Mouse (Mus musculus) CD4-positive, CD25-positive, alpha-beta regulatory T cell, adult 4 months (primary cell): Measurements from ENCODE around the gene Btg2. TPM values are rescaled to one million over a fixed set of nuclear protein-coding genes. Genes with fewer than 3 reads are reported as not detected.

Source experiments
- ATAC-seq: one replicate; pipeline ENCODE4 v1.8.0; 2017
- polyA plus RNA-seq, 2 experiments: library from polyadenylated mRNA; unstranded; fragments of 100-300 nt; shearing (Covaris generic); gene quantifications; one replicate each; pipeline ENCODE4 v1.2.1; 2017

Gene Btg2
- polyA plus RNA-seq, 2 experiments from 2014 or later: 243 to 289 TPM

DNA sequence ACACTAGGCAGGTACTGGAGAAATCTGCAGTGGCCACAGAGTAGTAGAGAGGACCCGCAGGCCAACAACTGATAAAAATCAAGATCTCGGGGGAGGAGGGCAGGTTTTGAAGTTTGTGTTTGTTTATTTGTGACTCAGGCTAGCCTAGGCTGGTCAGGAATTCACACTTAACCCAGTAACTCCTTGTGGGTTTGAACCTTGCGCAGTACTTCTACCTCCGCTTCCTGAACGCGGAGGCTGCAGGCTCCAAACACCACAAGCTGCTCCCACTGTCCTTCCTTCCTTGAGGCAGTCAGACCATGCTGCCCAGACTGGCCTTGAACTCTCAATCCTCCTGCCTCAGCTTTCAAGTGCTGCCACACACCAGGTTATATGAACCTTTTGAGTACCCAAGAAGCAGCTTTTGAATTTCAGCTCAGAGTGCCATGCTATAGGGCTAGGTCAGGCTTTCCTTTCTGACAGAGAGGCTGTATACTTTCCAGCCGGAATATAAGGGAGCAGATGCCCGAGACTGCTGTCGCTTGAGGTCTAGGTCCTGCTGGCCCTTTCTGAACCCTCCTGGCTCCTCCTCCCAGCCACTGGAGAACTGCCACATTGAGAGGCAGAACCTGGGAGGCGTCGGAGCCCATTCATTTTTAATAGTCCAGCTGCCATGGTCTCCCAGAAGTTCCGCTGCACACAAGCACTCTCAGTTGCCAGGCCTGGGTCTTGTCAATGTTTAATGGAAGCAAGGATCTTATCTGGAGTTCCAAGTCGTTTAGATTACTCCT lies 19.2 kb upstream of the Btg2 start:
- no peak for ATAC-seq

DNA sequence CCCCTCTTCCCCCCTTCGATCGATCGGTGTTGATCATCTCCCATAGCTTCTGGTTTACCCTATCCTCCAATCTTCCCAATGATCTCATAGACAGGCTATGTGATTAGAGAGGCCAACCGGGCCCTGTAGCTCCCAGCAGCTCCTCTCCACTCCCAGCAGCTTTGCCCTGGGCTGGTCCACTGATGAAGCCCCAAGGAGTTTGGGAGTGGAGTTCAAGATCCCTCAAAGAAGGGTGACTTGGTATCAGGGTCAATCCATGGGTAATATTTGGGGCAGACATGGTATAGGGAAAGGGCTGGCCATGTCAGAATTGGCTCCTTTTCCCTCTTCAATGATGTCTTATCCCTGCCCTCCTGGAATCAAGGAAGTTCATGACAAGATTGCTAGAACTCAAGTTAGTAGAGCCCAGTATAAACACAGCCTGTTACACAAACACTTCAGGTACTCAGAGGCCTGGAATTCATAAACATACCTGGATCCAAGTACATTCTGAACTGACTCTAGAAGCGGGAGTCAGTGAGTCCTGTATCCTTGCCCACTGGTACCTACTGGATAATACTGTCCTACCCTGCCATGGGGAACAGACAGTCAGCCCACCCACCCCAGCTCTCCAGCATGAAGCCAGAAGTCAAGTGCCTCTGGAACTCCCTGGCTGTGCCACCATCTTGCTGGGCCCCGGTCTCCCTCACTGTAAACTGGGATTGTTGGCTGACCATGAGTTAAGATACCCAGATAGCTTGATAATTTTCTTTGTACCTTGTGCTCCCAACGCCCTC lies 18.3 kb upstream of the Btg2 start:
- ATAC-seq: no peak

DNA sequence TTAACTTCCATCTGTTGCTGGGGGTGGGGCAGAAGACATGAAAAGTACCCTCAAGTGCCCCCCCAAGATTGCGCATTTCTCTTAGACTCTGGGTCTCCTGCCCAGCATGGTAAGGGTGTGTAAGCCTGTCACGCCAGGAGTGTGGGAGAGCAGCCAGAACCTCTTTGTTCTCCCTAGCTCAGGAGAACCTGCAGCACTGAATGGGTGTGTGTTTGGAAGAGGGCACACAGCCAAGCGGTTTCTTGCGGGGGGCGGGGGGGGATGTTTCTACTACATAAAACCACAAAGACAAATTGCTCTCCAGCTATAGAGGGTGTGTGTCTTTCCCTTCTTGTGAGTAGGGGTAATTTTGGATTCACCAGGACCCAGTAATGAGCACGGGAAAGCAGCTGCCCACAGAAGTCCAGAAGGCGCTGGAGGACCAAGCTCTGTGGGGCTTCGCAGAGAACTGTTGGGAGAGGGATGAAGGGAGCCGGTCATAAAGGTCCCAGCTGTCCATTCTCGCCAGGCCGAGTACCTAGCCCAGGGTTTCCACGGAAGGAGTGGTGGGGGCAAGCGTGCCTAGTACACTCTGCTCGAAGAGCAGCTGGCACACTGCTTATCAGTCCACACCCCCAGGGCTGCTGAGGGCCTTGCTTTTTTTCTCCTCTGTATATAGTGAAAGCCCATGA lies 17.5 kb upstream of the Btg2 start:
- no peak for ATAC-seq

- ATAC-seq: no peak
Measured at GRCm38 (mm10) chr1:134095721-134096120, 16.8 kb upstream of the Btg2 start.

- ATAC-seq: no peak
Measured at GRCm38 (mm10) chr1:134095033-134095612, 16.2 kb upstream of the Btg2 start.

- ATAC-seq: peak; percentile 61
Measured at GRCm38 (mm10) chr1:134093771-134094526, 15.0 kb upstream of the Btg2 start.

- ATAC-seq: peak; percentile 84
Measured at GRCm38 (mm10) chr1:134092852-134093770, 14.2 kb upstream of the Btg2 start.

- no peak for ATAC-seq
Measured at GRCm38 (mm10) chr1:134092368-134092767, 13.4 kb upstream of the Btg2 start.

- ATAC-seq: no peak
Measured at GRCm38 (mm10) chr1:134091851-134092250, 12.9 kb upstream of the Btg2 start.

GRCm38 (mm10) chr1:134089074-134089473 lies 10.2 kb upstream of the Btg2 start:
- no peak for ATAC-seq

DNA sequence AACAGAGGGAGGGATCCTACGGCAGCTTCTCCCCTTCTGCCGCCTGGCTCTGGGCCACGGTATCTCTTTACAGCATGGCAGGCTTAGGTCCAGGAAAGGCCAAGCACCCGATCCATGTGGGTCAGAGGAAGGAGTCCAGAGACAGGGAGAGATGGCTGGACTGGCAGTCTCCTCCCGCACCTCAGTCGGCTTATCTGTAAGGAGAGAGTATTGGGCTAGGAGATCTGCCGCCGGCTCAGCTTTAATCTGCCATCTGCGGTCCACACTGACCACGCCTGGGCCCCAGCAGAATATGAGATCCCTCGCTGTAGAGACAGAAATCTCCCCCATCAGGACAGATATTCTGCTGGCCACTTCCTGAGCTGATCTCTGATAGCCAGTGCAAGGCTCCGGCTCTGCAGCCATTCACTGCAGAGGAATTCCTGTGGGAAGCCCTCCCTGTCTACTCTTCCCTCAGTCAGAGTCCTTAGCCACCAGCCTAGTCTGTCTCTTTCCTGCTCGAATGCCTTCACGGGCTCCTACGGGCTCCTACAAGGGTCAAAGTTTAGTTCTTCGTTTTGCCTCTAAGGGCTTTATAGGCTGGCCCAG lies 8.0 kb upstream of the Btg2 start:
- ATAC-seq: no peak

GRCm38 (mm10) chr1:134086017-134086416 lies 7.1 kb upstream of the Btg2 start:
- ATAC-seq: no peak

DNA sequence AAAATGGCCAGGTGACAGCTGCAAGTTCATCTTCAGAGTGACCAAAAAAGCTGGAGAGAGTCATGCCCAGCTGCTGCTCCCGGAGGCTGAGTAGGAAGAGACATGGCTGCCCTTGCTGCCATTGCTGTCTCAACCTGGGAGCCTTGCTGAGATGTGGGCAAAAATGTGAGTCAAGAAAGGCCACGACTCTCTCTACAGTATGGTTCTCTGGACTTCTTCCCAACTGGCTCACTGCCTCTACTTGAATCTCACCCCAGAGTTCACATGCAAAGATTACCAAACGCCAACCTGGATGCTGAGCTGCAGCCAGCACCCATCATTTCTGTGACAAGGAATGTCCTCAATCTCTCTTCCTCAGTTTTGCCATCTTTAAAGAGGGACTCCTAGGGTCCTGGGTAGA lies 5.2 kb upstream of the Btg2 start:
- ATAC-seq: no peak

GRCm38 (mm10) chr1:134083676-134084075 lies 4.8 kb upstream of the Btg2 start:
- no peak for ATAC-seq

- ATAC-seq: peak; percentile 2
Measured at GRCm38 (mm10) chr1:134082987-134083516, 4.1 kb upstream of the Btg2 start.

DNA sequence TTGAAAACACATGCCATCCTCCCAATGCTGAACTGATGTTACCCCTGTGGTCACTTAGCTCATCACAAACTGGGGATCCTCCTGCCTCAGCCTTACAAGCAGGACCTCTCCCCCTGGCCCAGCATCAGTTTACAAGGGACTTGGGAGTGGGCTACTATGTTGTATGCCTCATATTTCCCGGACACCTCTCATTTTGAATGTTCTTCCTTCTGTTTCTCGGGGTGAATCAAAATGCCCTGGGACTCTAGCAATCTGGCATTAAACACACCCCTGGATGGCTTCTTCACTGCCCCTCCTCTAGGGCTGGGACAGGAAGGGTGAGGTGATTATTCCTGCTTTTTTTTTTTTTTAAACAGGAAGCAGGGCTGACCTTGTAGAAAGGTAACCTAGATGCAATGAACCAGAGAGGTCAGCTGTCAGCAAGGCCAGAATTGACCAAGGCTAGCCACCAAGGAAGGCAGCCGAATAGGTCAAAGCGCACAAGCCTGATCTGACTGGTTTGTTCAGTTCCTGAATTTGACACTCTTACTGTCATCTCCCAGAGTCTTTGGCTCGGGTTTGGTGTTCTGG lies 2.0 kb upstream of the Btg2 start:
- ATAC-seq: no peak

DNA sequence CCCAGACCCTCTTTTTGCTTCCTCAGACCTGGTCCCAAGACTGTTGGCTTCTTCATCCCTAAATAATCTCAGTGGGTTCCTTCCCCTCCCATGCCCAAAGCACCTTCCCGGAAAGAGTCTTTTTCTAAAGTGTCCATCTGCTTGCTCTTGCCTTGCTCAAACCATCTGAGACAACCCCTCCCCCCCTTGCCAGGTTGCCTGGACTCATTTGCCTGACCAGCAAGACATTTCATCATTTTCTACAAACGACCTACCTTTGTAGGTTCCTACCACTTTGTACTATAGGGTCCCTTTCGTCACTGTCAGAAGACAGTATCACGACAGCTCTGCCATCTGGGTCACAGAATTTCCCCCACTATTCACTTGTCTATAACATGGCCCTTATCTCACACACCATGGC lies 1.5 kb upstream of the Btg2 start:
- no peak for ATAC-seq

GRCm38 (mm10) chr1:134079477-134080163 lies 700 bp upstream of the Btg2 start:
- peak; percentile 15 for ATAC-seq

DNA sequence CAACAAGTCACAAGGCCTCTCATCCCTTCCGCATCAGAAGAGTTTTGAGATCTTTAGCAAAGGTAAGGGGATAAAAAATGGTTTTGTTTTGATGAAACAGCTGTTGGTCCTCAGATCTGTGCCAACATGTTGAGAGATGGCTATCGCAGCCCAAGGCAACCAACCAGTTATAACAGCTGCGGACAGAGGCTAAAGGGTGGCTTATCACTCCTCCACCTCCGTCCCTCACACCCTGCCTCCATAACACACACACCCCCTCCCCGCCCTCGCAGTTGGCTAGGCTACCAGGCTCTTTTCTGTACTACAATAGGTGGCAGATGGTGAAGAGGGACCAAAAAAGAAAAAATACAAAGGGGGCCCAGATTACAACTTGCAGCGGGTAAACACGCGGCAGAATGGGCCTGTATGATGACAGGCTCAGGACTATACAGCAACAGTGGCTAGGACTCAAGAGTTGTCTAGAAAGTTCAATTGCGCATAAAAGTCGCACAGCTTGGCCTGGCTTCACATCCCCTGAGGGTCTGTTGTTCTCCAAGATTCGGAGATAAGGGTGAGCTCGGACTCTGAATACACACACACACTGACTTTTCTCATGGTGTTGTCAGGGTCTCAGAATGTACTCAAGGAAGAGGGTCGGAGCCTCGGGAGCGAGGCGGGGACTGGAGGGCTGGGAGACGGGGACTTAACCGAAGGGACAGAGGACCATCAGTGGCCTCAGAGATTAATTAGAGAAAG lies 692 bp downstream of the Btg2 start:
- peak; percentile 4 for ATAC-seq
